Comparison of ENCODE assay signal across 20 mouse cellular contexts in genomic region chr3:95988138-95988537, GRCm38 (mm10). TPM values are rescaled to one million over a fixed set of nuclear protein-coding genes. Genes with fewer than 3 reads are reported as not detected.
DNase-seq lines count a peak whose midpoint lies in the region; ATAC-seq and TF ChIP-seq lines count a peak whose summit lies in the region.
"Had no signal": no experiment of that assay in that cellular context is flagged by ENCODE, and none has a peak within 500 bp of the region (broad histone marks: within the 10 kb centered on the region; RNA-seq: fewer than 3 reads in every experiment).

No protein-coding gene starts in this region.

- H3K4me2 ChIP-seq in intestine, embryonic 14.5 days (ENCODE audit: low read length) = no peak overlapping the region
- no peak overlapping the region for H3K4me2 ChIP-seq in intestine, embryonic 16.5 days (ENCODE audit: low read depth, low read length)
- H3K4me2 ChIP-seq in midbrain, embryonic 12.5 days (replicated peaks) = no peak overlapping the region
- H3K4me2 ChIP-seq in midbrain, postnatal 0 days (ENCODE audit: low read depth, low read length, poor library complexity, severe bottlenecking) = no peak overlapping the region
- H3K4me2 ChIP-seq in kidney, embryonic 16.5 days (replicated peaks; ENCODE audit: low read depth, low read length) = no peak overlapping the region
- H3K4me2 ChIP-seq: hindbrain, embryonic 15.5 days; liver, embryonic 15.5 days; midbrain, embryonic 11.5 days had no signal

- 0 out of 2 replicates have a peak overlapping the region, but pooled peaks have one; percentile 73 for H3K27ac ChIP-seq in intestine, embryonic 14.5 days (ENCODE audit: low read depth)
- no peak overlapping the region for H3K27ac ChIP-seq in intestine, embryonic 16.5 days (ENCODE audit: low read length)
- peak overlapping the region; percentile 3; the same call in 1 of the 2 replicates for H3K27ac ChIP-seq in midbrain, embryonic 12.5 days (replicated peaks)
- no peak overlapping the region for H3K27ac ChIP-seq in midbrain, postnatal 0 days (ENCODE audit: low read depth, low read length)
- H3K27ac ChIP-seq in MEL (ENCODE audit: control insufficient read depth, low read depth, low read length) (no peak overlapping the region), macrophage (peak overlapping the region; percentile 100)
- H3K27ac ChIP-seq in kidney, embryonic 16.5 days (ENCODE audit: low read length) = no peak overlapping the region
- H3K27ac ChIP-seq: embryonic facial prominence, embryonic 10.5 days; hindbrain, embryonic 15.5 days had no signal

- no peak overlapping the region for H3K4me3 ChIP-seq in intestine, embryonic 14.5 days (ENCODE audit: low read depth, low read length)
- no peak overlapping the region for H3K4me3 ChIP-seq in intestine, embryonic 16.5 days (ENCODE audit: low read length)
- no peak overlapping the region for H3K4me3 ChIP-seq in midbrain, embryonic 12.5 days
- no peak overlapping the region for H3K4me3 ChIP-seq in midbrain, postnatal 0 days (ENCODE audit: low read depth, low read length)
- H3K4me3 ChIP-seq in MEL (ENCODE audit: control insufficient read depth in 1 of 2, insufficient read depth in 1 of 2, low read depth in 2 of 2, low read length in 2 of 2) (peak overlapping the region in 1 of 2 experiments; percentile 42; a peak in 1 of 4 replicates), macrophage (ENCODE audit: inconsistent target) (no peak overlapping the region)
- no peak overlapping the region for H3K4me3 ChIP-seq in kidney, embryonic 16.5 days (ENCODE audit: low read length)
- H3K4me3 ChIP-seq: embryonic facial prominence, embryonic 10.5 days; hindbrain, embryonic 15.5 days; liver, embryonic 15.5 days; myocyte had no signal

- peaks cover 32% of the 10 kb centered on the region for H3K4me1 ChIP-seq in intestine, embryonic 14.5 days (replicated peaks; ENCODE audit: control insufficient read depth, insufficient read depth, low read length)
- peaks cover 27% of the 10 kb centered on the region for H3K4me1 ChIP-seq in intestine, embryonic 16.5 days (ENCODE audit: control insufficient read depth, insufficient read depth, low read length)
- peaks cover 38% of the 10 kb centered on the region for H3K4me1 ChIP-seq in midbrain, embryonic 12.5 days
- peaks cover 15% of the 10 kb centered on the region for H3K4me1 ChIP-seq in midbrain, postnatal 0 days (ENCODE audit: insufficient read depth, low read length)
- peaks cover 6 to 21% of the 10 kb centered on the region in 2 experiments; a peak in 3 of 4 replicates for H3K4me1 ChIP-seq in MEL (ENCODE audit: control insufficient read depth in 1 of 2, insufficient read depth in 2 of 2, low read length in 2 of 2)
- H3K4me1 ChIP-seq in kidney, embryonic 16.5 days (ENCODE audit: insufficient read depth, low read length) = peaks cover 52% of the 10 kb centered on the region

- no peak for ATAC-seq in intestine, embryonic 14.5 days (replicated peaks; ENCODE audit: low FRiP score, low TSS enrichment, low read depth)
- ATAC-seq in intestine, embryonic 16.5 days = no peak
- no peak for ATAC-seq in midbrain, embryonic 12.5 days (ENCODE audit: low FRiP score, low read depth)
- no peak for ATAC-seq in midbrain, postnatal 0 days (ENCODE audit: low FRiP score)
- ATAC-seq in kidney, embryonic 16.5 days (ENCODE audit: low FRiP score, low TSS enrichment) = no peak
- ATAC-seq: forebrain, embryonic 14.5 days had no signal

- TF ChIP-seq CTCF in midbrain, postnatal 0 days (IDR thresholded peaks at IDR 0.05) = no peak
- TF ChIP-seq CTCF in MEL (IDR thresholded peaks at IDR 0.05 in 2 of 3, conservative IDR thresholded peaks at IDR 0.05 in 1 of 3; ENCODE audit: control insufficient read depth in 1 of 3, insufficient read depth in 1 of 3, low read depth in 2 of 3, low read length in 3 of 3, poor library complexity in 1 of 3, severe bottlenecking in 1 of 3) = no peak

- TF ChIP-seq RAD21 in MEL (IDR thresholded peaks at IDR 0.05; ENCODE audit: low read depth, low read length) = no peak

- peaks cover 2% of the 10 kb centered on the region; the same call in 1 of the 2 replicates for H3K9me3 ChIP-seq in intestine, embryonic 14.5 days (ENCODE audit: control insufficient read depth, low read length)
- H3K9me3 ChIP-seq in intestine, embryonic 16.5 days (ENCODE audit: control insufficient read depth, low read length) = no peaks in the 10 kb centered on the region
- no peaks in the 10 kb centered on the region for H3K9me3 ChIP-seq in midbrain, embryonic 12.5 days
- no peaks in the 10 kb centered on the region for H3K9me3 ChIP-seq in midbrain, postnatal 0 days (ENCODE audit: low read length)
- no peaks in the 10 kb centered on the region for H3K9me3 ChIP-seq in MEL (replicated peaks; ENCODE audit: insufficient read depth, low read length)
- H3K9me3 ChIP-seq in kidney, embryonic 16.5 days (ENCODE audit: low read length) = no peaks in the 10 kb centered on the region
- H3K9me3 ChIP-seq: embryonic facial prominence, embryonic 10.5 days; hindbrain, embryonic 15.5 days; liver, embryonic 15.5 days had no signal

- H3K27me3 ChIP-seq in intestine, embryonic 14.5 days (replicated peaks; ENCODE audit: control insufficient read depth, insufficient read depth, low read length) = no peaks in the 10 kb centered on the region
- H3K27me3 ChIP-seq in intestine, embryonic 16.5 days (replicated peaks; ENCODE audit: control insufficient read depth, insufficient read depth, low read length) = no peaks in the 10 kb centered on the region
- 0 out of 2 replicates have a peak, but pooled peaks cover 6% of the 10 kb centered on the region for H3K27me3 ChIP-seq in midbrain, embryonic 12.5 days
- H3K27me3 ChIP-seq in midbrain, postnatal 0 days (ENCODE audit: insufficient read depth, low read length) = no peaks in the 10 kb centered on the region
- H3K27me3 ChIP-seq in MEL (ENCODE audit: control insufficient read depth in 1 of 2, insufficient read depth in 2 of 2, low read length in 2 of 2) = no peaks in the 10 kb centered on the region
- H3K27me3 ChIP-seq in kidney, embryonic 16.5 days (ENCODE audit: insufficient read depth, low read length) = no peaks in the 10 kb centered on the region
- H3K27me3 ChIP-seq: hindbrain, embryonic 15.5 days had no signal

- TF ChIP-seq POLR2A in MEL (IDR thresholded peaks at IDR 0.05; ENCODE audit: control insufficient read depth in 1 of 2, insufficient read depth in 1 of 2, low read depth in 1 of 2, low read length in 2 of 2, poor library complexity in 1 of 2) = no peak

- H3K79me2 ChIP-seq in MEL (ENCODE audit: control insufficient read depth, insufficient read depth, low read length, poor library complexity) (no peaks in the 10 kb centered on the region), macrophage (ENCODE audit: inconsistent target) (peaks cover 38% of the 10 kb centered on the region)

- no peak for DNase-seq in intestine, embryonic 14.5 days (ENCODE audit: low spot score)
- DNase-seq in midbrain, postnatal 0 days (ENCODE audit: low spot score) = no peak
- peak; percentile 43 for DNase-seq in MEL (ENCODE audit: low read depth, low spot score)
- DNase-seq: adrenal gland, adult 8-10 months; cerebellum, adult 18-20 months; cerebellum, postnatal 36 days; kidney, adult 8-10 months; kidney, postnatal 36 days; left cerebral cortex, postnatal 4 days; right cerebral cortex, adult 18-20 months had no signal

- TF ChIP-seq EP300 in MEL (IDR thresholded peaks at IDR 0.05; ENCODE audit: low read depth in 1 of 2, low read length in 2 of 2) = no peak

- no peak overlapping the region for H3K9ac ChIP-seq in intestine, embryonic 14.5 days (ENCODE audit: low read length)
- no peak overlapping the region for H3K9ac ChIP-seq in intestine, embryonic 16.5 days (ENCODE audit: low read depth, low read length)
- H3K9ac ChIP-seq in midbrain, embryonic 12.5 days (replicated peaks) = no peak overlapping the region
- H3K9ac ChIP-seq in midbrain, postnatal 0 days (replicated peaks; ENCODE audit: low read length, poor library complexity, severe bottlenecking) = no peak overlapping the region
- peak overlapping the region; percentile 28 for H3K9ac ChIP-seq in MEL (ENCODE audit: control insufficient read depth, low read depth, low read length, poor library complexity, severe bottlenecking)
- no peak overlapping the region for H3K9ac ChIP-seq in kidney, embryonic 16.5 days (replicated peaks; ENCODE audit: low read length)
- H3K9ac ChIP-seq: hindbrain, embryonic 15.5 days; liver, embryonic 15.5 days had no signal

- H3K36me3 ChIP-seq in intestine, embryonic 14.5 days (ENCODE audit: control insufficient read depth, insufficient read depth, low read length) = peaks cover 52% of the 10 kb centered on the region
- peaks cover 4% of the 10 kb centered on the region; the same call in 1 of the 2 replicates for H3K36me3 ChIP-seq in intestine, embryonic 16.5 days (ENCODE audit: control insufficient read depth, insufficient read depth, low read length)
- H3K36me3 ChIP-seq in midbrain, embryonic 12.5 days = peaks cover 57% of the 10 kb centered on the region
- peaks cover 38% of the 10 kb centered on the region for H3K36me3 ChIP-seq in midbrain, postnatal 0 days (ENCODE audit: insufficient read depth, low read length)
- H3K36me3 ChIP-seq in MEL (ENCODE audit: control insufficient read depth in 1 of 2, insufficient read depth in 2 of 2, low read length in 2 of 2) (peaks cover 0 to 14% of the 10 kb centered on the region in 2 experiments; a peak in 2 of 4 replicates), macrophage (ENCODE audit: inconsistent target) (peaks cover 29% of the 10 kb centered on the region)
- peaks cover 37% of the 10 kb centered on the region for H3K36me3 ChIP-seq in kidney, embryonic 16.5 days (ENCODE audit: insufficient read depth, low read length)

- 93% methylated on average over 1 of the region's 1 CpGs for WGBS in intestine, embryonic 14.5 days
- 91% methylated on average over 1 of the region's 1 CpGs for WGBS in intestine, embryonic 16.5 days
- 95% methylated on average over 1 of the region's 1 CpGs for WGBS in midbrain, embryonic 12.5 days
- 95% methylated on average over 1 of the region's 1 CpGs for WGBS in midbrain, postnatal 0 days
- 83% methylated on average over 1 of the region's 1 CpGs for WGBS in macrophage (ENCODE audit: missing documents)
- 93% methylated on average over 1 of the region's 1 CpGs for WGBS in kidney, embryonic 16.5 days

RNA-seq across cellular contexts. Expression of gene Plekho1, which starts 7.7 kb away (rescaled TPM):
- 33.3 and 35.0 TPM in 2 replicates for polyA plus RNA-seq in intestine, embryonic 14.5 days (2014; fragmentation: Nextera tagmentation; extraction: Ambion mirVana)
- polyA plus RNA-seq in intestine, embryonic 16.5 days (2015; fragmentation: Nextera tagmentation; extraction: Ambion mirVana) = 17.3 and 17.7 TPM in 2 replicates
- 80.1 and 82.5 TPM in 2 replicates for polyA plus RNA-seq in midbrain, embryonic 12.5 days (2016; fragmentation: Nextera tagmentation; extraction: Ambion mirVana)
- 52.5 and 62.7 TPM in 2 replicates for total RNA-seq in midbrain, postnatal 0 days (2014; rRNA removed)
- 37.3 and 41.2 TPM in 2 replicates for polyA plus RNA-seq in midbrain, postnatal 0 days (2015; fragmentation: Nextera tagmentation; extraction: Ambion mirVana)
- 4.2 and 6.4 TPM in 2 replicates for total RNA-seq in MEL (2012; rRNA removed)
- polyA plus RNA-seq in MEL (2012; ENCODE audit: insufficient read depth in 1 of 2, insufficient read length in 2 of 2, low read depth in 1 of 2, low replicate concordance in 2 of 2, missing spikeins in 1 of 2) (10 to 100 TPM in 1 of 2 experiments, not detected in 1; 19.2 TPM), macrophage (2018) (189 to 264 TPM (median 249 TPM) in 3 replicates)
- total RNA-seq in macrophage (2018; cell fraction: chromatin; rRNA removed) = 100 to 1,000 TPM; 115 to 354 (median 220) TPM
- total RNA-seq in macrophage (2018; cell fraction: cytosol; rRNA removed) = 100 to 1,000 TPM; 154 to 259 (median 208) TPM
- 100 to 1,000 TPM; 160 to 320 (median 230) TPM for total RNA-seq in macrophage (2018; cell fraction: nucleus; rRNA removed)
- polyA plus RNA-seq in kidney, embryonic 16.5 days (2015; fragmentation: Nextera tagmentation; extraction: Ambion mirVana) = 29.0 and 32.8 TPM in 2 replicates

RNA-seq across cellular contexts. Expression of gene Anp32e, which starts 59.1 kb away (rescaled TPM):
- 54.3 and 61.2 TPM in 2 replicates for polyA plus RNA-seq in intestine, embryonic 14.5 days (2014; fragmentation: Nextera tagmentation; extraction: Ambion mirVana)
- polyA plus RNA-seq in intestine, embryonic 16.5 days (2015; fragmentation: Nextera tagmentation; extraction: Ambion mirVana) = 140 and 150 TPM in 2 replicates
- 328 and 374 TPM in 2 replicates for polyA plus RNA-seq in midbrain, embryonic 12.5 days (2016; fragmentation: Nextera tagmentation; extraction: Ambion mirVana)
- total RNA-seq in midbrain, postnatal 0 days (2014; rRNA removed) = 24.7 and 27.5 TPM in 2 replicates
- polyA plus RNA-seq in midbrain, postnatal 0 days (2015; fragmentation: Nextera tagmentation; extraction: Ambion mirVana) = 70.9 and 86.9 TPM in 2 replicates
- total RNA-seq in MEL (2012; rRNA removed) = 159 and 197 TPM in 2 replicates
- polyA plus RNA-seq in MEL (2012; ENCODE audit: insufficient read depth in 1 of 2, insufficient read length in 2 of 2, low read depth in 1 of 2, low replicate concordance in 2 of 2, missing spikeins in 1 of 2) = 100 to 1,000 TPM; 412 to 748 TPM
- 10 to 100 TPM in 16 of 26 experiments, 1 to 10 TPM in 10; 5.8 to 31.9 (median 11.0) TPM for total RNA-seq in macrophage (2018; cell fraction: chromatin; rRNA removed)
- 10 to 100 TPM; 24.0 to 62.5 (median 37.7) TPM for total RNA-seq in macrophage (2018; cell fraction: cytosol; rRNA removed)
- 10 to 100 TPM; 11.2 to 50.9 (median 18.7) TPM for total RNA-seq in macrophage (2018; cell fraction: nucleus; rRNA removed)
- polyA plus RNA-seq in macrophage (2018) = 40.1 to 196 TPM (median 80.7 TPM) in 3 replicates
- polyA plus RNA-seq in kidney, embryonic 16.5 days (2015; fragmentation: Nextera tagmentation; extraction: Ambion mirVana) = 206 and 252 TPM in 2 replicates

Comparison
In these comparisons a context has a peak if more than half of its experiments do, and no peak if none do; other contexts are left out.
1. H3K27ac ChIP-seq: peak in intestine, embryonic 14.5 days (single experiment), midbrain, embryonic 12.5 days (single experiment) and macrophage (single experiment); none in intestine, embryonic 16.5 days (single experiment), midbrain, postnatal 0 days (single experiment), MEL (single experiment) and kidney, embryonic 16.5 days (single experiment).